In the genomic region with DNA sequence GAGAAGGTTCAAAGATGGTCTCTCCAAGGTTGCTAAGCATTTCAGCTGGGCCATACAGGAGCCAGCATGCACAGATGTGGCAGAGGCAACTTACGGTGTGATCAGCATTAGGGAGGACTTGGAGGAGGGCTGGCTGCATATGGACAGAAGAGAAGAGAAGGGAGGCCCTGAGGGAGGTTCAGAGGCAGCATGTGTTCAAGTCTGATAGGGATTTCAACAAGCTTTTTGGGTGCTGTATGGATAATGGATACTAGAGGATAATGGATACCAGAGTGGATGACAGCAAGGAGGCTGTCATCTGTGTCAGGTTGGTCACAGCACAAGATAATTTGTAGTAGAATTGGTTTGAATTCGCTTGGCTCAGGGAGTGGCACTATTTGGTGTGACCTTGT, we compare ENCODE assay signal across 33 mouse cellular contexts. TPM values are rescaled to one million over a fixed set of nuclear protein-coding genes. Genes with fewer than 3 reads are reported as not detected.
DNase-seq lines count a peak whose midpoint lies in the region; ATAC-seq and TF ChIP-seq lines count a peak whose summit lies in the region.
"Had no signal": no experiment of that assay in that cellular context is flagged by ENCODE, and none has a peak within 500 bp of the region (broad histone marks: within the 10 kb centered on the region; RNA-seq: fewer than 3 reads in every experiment).

No protein-coding gene starts in this region.

- WGBS in cerebellum, adult 2 months: 76% methylated on average over 2 of the region's 2 CpGs
- 68% methylated on average over 2 of the region's 2 CpGs for whole genome bisulfite sequencing in liver, embryonic 14.5 days (ENCODE audit: insufficient replicate concordance)
- WGBS in lung, adult 2 months: 95% methylated on average over 2 of the region's 2 CpGs

- no peaks in the 10 kb centered on the region for H3K27me3 ChIP-seq in cerebellum, adult 2 months (ENCODE audit: control insufficient read depth, insufficient read depth, low read length)
- no peaks in the 10 kb centered on the region for H3K27me3 ChIP-seq in liver, embryonic 14.5 days (ENCODE audit: control insufficient read depth, insufficient read depth, low read length)
- H3K27me3 ChIP-seq: CH12.LX; embryonic facial prominence, embryonic 13.5 days; heart, embryonic 13.5 days; hindbrain, embryonic 15.5 days; limb, embryonic 15.5 days; megakaryocyte, embryonic 14.5 days; neural tube, embryonic 15.5 days; Patski had no signal

- intact Hi-C loops in left cerebral cortex, adult 2 months (cut with DNase I): loop anchor here (5.0 kb wide), 1 partner anchor 43 kb away; no protein-coding TSS in a partner anchor

- no peak overlapping the region for H3K4me3 ChIP-seq in cerebellum, adult 2 months (replicated peaks; ENCODE audit: insufficient read depth, low read depth, low read length)
- no peak overlapping the region for H3K4me3 ChIP-seq in left cerebral cortex, adult 2 months
- H3K4me3 ChIP-seq in liver, embryonic 14.5 days (ENCODE audit: insufficient read depth in 1 of 2, low read depth in 2 of 2, low read length in 2 of 2): no peak overlapping the region
- H3K4me3 ChIP-seq in lung, adult 2 months (replicated peaks; ENCODE audit: extremely low read depth, low read depth, low read length): no peak overlapping the region
- H3K4me3 ChIP-seq: embryonic facial prominence, embryonic 13.5 days; erythroblast, embryonic 14.5 days; heart, adult 2 months; heart, embryonic 13.5 days; hindbrain, embryonic 15.5 days; limb, embryonic 10.5 days; limb, embryonic 15.5 days; megakaryocyte, embryonic 14.5 days; neural tube, embryonic 15.5 days had no signal

- no peaks in the 10 kb centered on the region for H3K36me3 ChIP-seq in liver, embryonic 14.5 days (replicated peaks; ENCODE audit: control insufficient read depth, insufficient read depth, low read depth)
- H3K36me3 ChIP-seq: embryonic facial prominence, embryonic 13.5 days; hindbrain, embryonic 15.5 days; limb, embryonic 10.5 days; limb, embryonic 15.5 days; neural tube, embryonic 15.5 days had no signal

- no peak overlapping the region; the same call in 1 of the 2 replicates for H3K4me2 ChIP-seq in liver, embryonic 14.5 days (ENCODE audit: low read depth)
- H3K4me2 ChIP-seq: embryonic facial prominence, embryonic 13.5 days; heart, embryonic 13.5 days; hindbrain, embryonic 15.5 days; limb, embryonic 15.5 days; neural tube, embryonic 15.5 days had no signal

- DNase-seq in cerebellum, adult 2 months: peak in 1 of 2 experiments; percentile 9
- DNase-seq in cerebellum, adult 11-12 months: no peak
- DNase-seq in left cerebral cortex, adult 2 months (ENCODE audit: extremely low spot score in 1 of 2, low spot score in 2 of 2): no peak
- no peak for DNase-seq in left cerebral cortex, adult 9 months (ENCODE audit: low spot score in 2 of 2)
- no peak for DNase-seq in liver, embryonic 14.5 days (ENCODE audit: low read depth in 3 of 3, low spot score in 3 of 3)
- DNase-seq in lung, adult 2 months: no peak
- no peak for DNase-seq in cerebellum, postnatal 14 days
- DNase-seq: adrenal gland, postnatal 25 days; gastrocnemius, postnatal 25 days; heart, adult 2 months; heart, postnatal 10 days; kidney, adult 11 months; kidney, postnatal 14 days; lung, postnatal 36 days; midbrain, embryonic 14.5 days; right cerebral cortex, postnatal 4 days; thymus, adult 18-20 months; thymus, postnatal 25 days had no signal

- no peak overlapping the region for H3K9ac ChIP-seq in liver, embryonic 14.5 days (replicated peaks)
- H3K9ac ChIP-seq: embryonic facial prominence, embryonic 13.5 days; heart, embryonic 13.5 days; hindbrain, embryonic 15.5 days; limb, embryonic 15.5 days; neural tube, embryonic 15.5 days had no signal

- H3K9me3 ChIP-seq in liver, embryonic 14.5 days (ENCODE audit: control insufficient read depth, low read length): no peaks in the 10 kb centered on the region
- H3K9me3 ChIP-seq: embryonic facial prominence, embryonic 13.5 days; hindbrain, embryonic 15.5 days; limb, embryonic 10.5 days; limb, embryonic 15.5 days; neural tube, embryonic 15.5 days had no signal

- TF ChIP-seq EP300 in liver, embryonic 14.5 days (IDR thresholded peaks at IDR 0.05; ENCODE audit: low read depth): no peak

- peaks cover 18% of the 10 kb centered on the region for H3K4me1 ChIP-seq in cerebellum, adult 2 months (ENCODE audit: control insufficient read depth, insufficient read depth, low read length)
- H3K4me1 ChIP-seq in liver, embryonic 14.5 days (replicated peaks; ENCODE audit: control insufficient read depth in 2 of 2, insufficient read depth in 2 of 2, low read length in 1 of 2): peaks cover 0 to 7% of the 10 kb centered on the region in 2 experiments; a peak in 2 of 4 replicates
- peaks cover 5% of the 10 kb centered on the region; the same call in 1 of the 2 replicates for H3K4me1 ChIP-seq in lung, adult 2 months (ENCODE audit: control insufficient read depth, insufficient read depth, low read length)
- H3K4me1 ChIP-seq: heart, embryonic 13.5 days; hindbrain, embryonic 15.5 days; limb, embryonic 10.5 days; limb, embryonic 15.5 days; neural tube, embryonic 15.5 days had no signal

- no peak for TF ChIP-seq CTCF in cerebellum, adult 2 months (IDR thresholded peaks at IDR 0.05; ENCODE audit: borderline replicate concordance, insufficient read depth, low read depth, low read length)
- TF ChIP-seq CTCF in left cerebral cortex, adult 2 months (IDR thresholded peaks at IDR 0.05): no peak
- TF ChIP-seq CTCF in liver, embryonic 14.5 days (IDR thresholded peaks at IDR 0.05; ENCODE audit: low read depth): no peak
- no peak for TF ChIP-seq CTCF in lung, adult 2 months (IDR thresholded peaks at IDR 0.05; ENCODE audit: insufficient read depth, low read length)

- TF ChIP-seq POLR2A in cerebellum, adult 2 months (IDR thresholded peaks at IDR 0.05; ENCODE audit: borderline replicate concordance, insufficient read depth, low read length): no peak
- TF ChIP-seq POLR2A in lung, adult 2 months (IDR thresholded peaks at IDR 0.05; ENCODE audit: borderline replicate concordance, extremely low read depth, low read depth, low read length): no peak

- ATAC-seq in liver, embryonic 14.5 days (ENCODE audit: insufficient read depth): peak; percentile 71
- peak; percentile 67 for ATAC-seq in megakaryocyte-erythroid progenitor cell, adult 5-6 weeks (replicated peaks; ENCODE audit: low FRiP score, low TSS enrichment, poor library complexity, severe bottlenecking)
- ATAC-seq: forebrain, embryonic 16.5 days; inflammation-experienced regulatory T-cells, adult 6 months had no signal

- H3K27ac ChIP-seq in cerebellum, adult 2 months (ENCODE audit: insufficient read depth, low read length): 0 out of 2 replicates have a peak overlapping the region, but pooled peaks have one; percentile 17
- H3K27ac ChIP-seq in left cerebral cortex, adult 2 months: peak overlapping the region; percentile 55
- H3K27ac ChIP-seq in liver, embryonic 14.5 days: no peak overlapping the region
- H3K27ac ChIP-seq: embryonic facial prominence, embryonic 13.5 days; heart, adult 2 months; heart, embryonic 13.5 days; hindbrain, embryonic 15.5 days; limb, embryonic 10.5 days; limb, embryonic 15.5 days; neural tube, embryonic 15.5 days; stomach, postnatal 0 days had no signal

RNA-seq across cellular contexts. Expression of gene Klf9, which starts 28.6 kb away (rescaled TPM):
- 93.5 and 97.3 TPM in 2 replicates for polyA plus RNA-seq in cerebellum, adult 2 months (2012; rRNA removed)
- total RNA-seq in left cerebral cortex, adult 2 months (2021): 100 to 1,000 TPM; 200 to 205 TPM
- 0.43 and 0.86 TPM in 2 replicates for polyA plus RNA-seq in liver, embryonic 14.5 days (2012; rRNA removed)
- 0.74 and 1.0 TPM in 2 replicates for polyA plus RNA-seq in liver, embryonic 14.5 days (2014; fragmentation: Nextera tagmentation; extraction: Ambion mirVana)
- total RNA-seq in megakaryocyte-erythroid progenitor cell, adult 5-6 weeks (2014; fragmentation: Nextera tagmentation): 22.9 and 24.6 TPM in 2 replicates
- 19.9 and 25.0 TPM in 2 replicates for total RNA-seq in megakaryocyte-erythroid progenitor cell, adult 5-6 weeks (2017)
- 46.9 and 97.8 TPM in 2 replicates for polyA plus RNA-seq in lung, adult 2 months (2012; rRNA removed)
- total RNA-seq: CH12.LX, MEL had no signal

Comparison
In these comparisons a context has a peak if more than half of its experiments do, and no peak if none do; other contexts are left out.
1. RNA of gene Klf9, which starts 28.6 kb away (polyA plus RNA-seq): 93.5 to 97.3 TPM in cerebellum, adult 2 months and 46.9 to 97.8 TPM in lung, adult 2 months; 0.43 to 1.0 TPM in liver, embryonic 14.5 days; every median in the first group is over 10 times any median in the second.